Mouse (Mus musculus) bone marrow, adult 2 months (tissue): ENCODE data around the gene Ulk4.

Source experiments
- CTCF ChIP-seq: fragments of 200-500 bp; IDR thresholded peaks from 2 replicates; pipeline ENCODE4 v1.5.1; 2011; ENCODE audit warnings: low read length, control low read depth; ENCODE audit not compliant: control insufficient read depth, insufficient read depth
- POLR2A ChIP-seq: fragments of 200-500 bp; IDR thresholded peaks from 2 replicates; pipeline ENCODE4 v1.6.1; 2011; ENCODE audit warnings: low read depth, mild to moderate bottlenecking, control low read depth, low read length, borderline replicate concordance; ENCODE audit not compliant: control insufficient read depth

- TF ChIP-seq POLR2A (no peak), CTCF (no peak)
Measured at GRCm38 (mm10) chr9:120974209-120974608, 302.8 kb downstream of the Ulk4 start.
